Mouse (Mus musculus) left cerebral cortex, postnatal 4 days (tissue): ENCODE results near the gene Kcna7. TPM values are rescaled to one million over a fixed set of nuclear protein-coding genes. Genes with fewer than 3 reads are reported as not detected.
"Not testable (repeated sequence)": the region's sequence is repeated elsewhere in the genome, so short reads cannot be mapped to it uniquely, and the experiment has no call there.

Experiments
- DNase-seq: peaks from one replicate; pipeline ENCODE4 v3.0.0-alpha.2; 2022
- intact Hi-C: fragments of 180-260 bp; cut with DNase I; formaldehyde crosslinking; loops from one replicate; pipeline ENCODE4 v1.15.1; 2025
- total RNA-seq, 2 experiments: library from RNA; stranded (reverse); gene quantifications; 2 replicates each; pipeline ENCODE4 v1.2.3; 2021

Kcna7 gene
- total RNA-seq, 2 experiments from 2014 or later = 0.16 TPM; not detected in 1

DNA sequence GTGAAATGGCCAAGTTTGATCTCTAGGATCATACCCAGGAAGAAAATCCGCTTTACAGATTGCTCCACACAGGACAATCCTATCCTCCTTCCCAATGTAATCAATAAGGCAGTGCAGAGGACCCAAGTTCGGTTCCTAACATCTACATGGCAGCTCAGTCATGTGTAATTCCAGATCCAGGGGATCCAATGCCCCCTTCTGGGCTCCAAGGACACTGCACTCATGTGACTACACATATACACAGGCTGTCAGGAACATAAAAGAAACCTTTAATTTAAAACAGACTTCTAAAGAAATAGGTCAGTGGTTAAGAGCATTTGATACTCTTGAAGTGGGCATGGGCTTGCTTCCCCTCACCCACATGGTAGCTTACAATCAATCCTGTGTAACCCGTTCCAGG is 19.4 kb upstream of the Kcna7 start:
- intact Hi-C loops = no loop called here
- no peak for DNase-seq

DNA sequence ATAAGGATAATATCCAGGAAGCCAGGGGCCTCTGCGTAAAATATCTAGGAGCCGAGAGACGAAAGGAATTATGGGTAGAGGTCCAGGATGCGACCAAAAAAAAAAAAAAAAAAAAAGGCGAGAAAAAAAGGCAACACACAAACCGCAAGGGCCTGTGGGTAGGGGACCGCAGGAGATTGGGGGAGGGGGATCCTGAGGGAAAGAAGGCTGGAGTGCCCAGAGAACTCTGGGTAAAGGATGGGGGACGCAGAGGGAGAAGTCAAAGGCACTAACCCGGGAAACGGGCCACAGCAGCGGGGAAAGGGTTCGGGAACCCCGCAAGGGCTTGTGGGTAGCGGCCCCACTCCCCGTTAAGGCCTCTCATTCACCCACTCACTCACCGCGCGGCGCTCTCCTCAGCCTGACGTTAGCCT is 10.3 kb upstream of the Kcna7 start:
- DNase-seq = peak; percentile 73
- intact Hi-C loops = no loop called here

DNA sequence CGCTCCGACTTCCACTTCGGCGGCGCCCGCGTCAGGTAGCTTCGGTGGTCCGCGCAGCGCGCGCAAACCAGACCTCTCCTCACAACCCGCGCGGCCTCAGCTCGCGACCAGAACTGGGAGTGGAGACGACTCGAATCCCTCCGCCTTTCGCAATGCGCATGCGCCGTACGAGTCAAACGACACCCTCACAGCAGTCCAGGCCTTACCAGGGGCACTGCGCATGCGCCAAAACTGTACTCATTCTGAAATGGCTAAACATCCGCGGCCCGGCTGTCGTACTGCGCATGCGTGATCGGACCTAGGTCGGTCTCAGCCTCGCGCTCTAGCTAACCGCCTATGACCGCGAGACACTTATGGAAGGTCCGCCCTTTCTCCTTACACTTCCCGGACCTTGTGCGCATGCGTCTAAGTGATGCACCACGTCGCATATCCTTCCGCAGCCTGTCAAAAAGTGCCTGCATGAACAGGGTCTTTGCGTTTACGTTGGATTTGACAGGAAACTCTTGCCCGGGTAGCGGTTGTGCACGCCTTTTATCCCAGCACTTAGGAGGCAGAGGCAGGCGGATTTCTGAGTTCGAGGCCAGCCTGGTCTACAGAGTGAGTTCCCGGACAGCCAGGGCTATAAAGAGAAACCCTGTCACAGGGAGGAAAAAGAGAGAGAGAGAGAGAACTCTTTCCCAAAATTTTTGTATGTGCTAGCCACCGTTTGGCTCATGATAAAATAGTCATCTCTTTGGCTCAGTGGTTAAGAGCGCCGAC is 9.7 kb upstream of the Kcna7 start, which contains the start of gene Snrnp70:
TSS of gene Snrnp70 (minus strand) at position 165 of the 759 bp plus-strand sequence.
- intact Hi-C loops = no loop called here
- peak; percentile 100 for DNase-seq

DNA sequence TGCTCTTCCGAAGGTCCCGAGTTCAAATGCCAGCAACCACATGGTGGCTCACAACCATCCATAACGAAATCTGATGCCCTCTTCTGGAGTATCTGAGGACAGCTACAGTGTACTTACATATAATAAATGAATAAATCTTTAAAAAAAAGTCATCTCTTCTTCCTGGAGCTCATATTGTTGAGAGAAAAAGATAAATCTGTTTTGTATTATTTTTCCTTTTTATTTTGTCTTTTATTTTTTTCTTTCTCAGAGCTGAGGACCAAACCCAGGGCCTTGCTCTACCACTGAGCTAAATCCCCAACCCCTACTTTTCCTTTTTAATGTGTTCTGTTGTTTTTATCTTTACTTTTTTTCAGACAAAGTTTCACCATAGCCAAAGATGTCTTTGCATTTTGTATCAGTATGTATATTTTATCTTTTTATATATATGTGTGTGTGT is 9.1 kb upstream of the Kcna7 start:
- intact Hi-C loops, DNase-seq: not testable (repeated sequence)

DNA sequence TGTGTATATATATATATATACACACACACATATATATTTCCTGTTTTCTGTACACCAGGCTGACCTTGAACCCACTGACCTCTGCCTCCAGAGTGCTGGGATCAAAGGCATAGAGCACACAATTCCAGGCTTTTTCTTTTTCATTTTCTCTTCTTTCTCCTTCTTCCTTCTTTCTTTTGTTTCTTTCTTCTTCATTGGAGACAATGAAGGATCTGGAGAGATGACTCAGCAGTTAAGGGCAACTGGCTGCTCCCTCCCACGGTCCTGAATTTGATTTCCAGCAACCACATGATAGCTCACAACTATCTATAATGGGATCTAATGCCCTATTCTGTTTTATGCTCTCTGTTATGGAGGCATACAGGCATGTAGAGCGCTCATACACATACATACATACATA is 8.7 kb upstream of the Kcna7 start:
- intact Hi-C loops = no loop called here
- no peak for DNase-seq

DNA sequence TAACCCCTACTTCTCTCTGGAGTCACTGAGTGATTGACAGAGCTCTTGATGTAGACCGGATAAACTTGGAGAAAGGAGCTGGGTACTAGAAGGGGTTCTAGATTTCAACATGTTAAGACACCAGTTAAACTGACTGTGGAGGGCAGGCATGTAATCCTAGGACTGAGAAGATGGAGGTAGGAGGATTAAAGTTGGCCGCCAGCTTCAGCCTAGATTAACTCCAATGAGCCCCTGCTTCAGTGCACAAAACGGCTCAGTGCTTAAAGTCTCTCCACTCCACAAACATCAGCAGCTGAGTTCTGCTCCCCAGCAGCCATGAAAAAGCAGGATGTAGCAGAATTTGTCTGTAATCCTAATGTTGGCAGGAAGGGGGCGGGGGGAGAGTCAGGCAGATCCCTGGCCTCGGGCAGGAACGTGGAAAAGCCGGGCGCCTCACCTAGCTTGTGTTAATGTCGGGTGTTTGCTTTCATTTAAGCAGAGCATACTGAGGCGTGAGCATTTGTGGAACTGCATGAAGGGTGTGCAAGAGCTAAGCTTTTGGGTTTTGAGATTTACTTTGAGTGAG is 3.9 kb upstream of the Kcna7 start:
- intact Hi-C loops = no loop called here
- DNase-seq = no peak

DNA sequence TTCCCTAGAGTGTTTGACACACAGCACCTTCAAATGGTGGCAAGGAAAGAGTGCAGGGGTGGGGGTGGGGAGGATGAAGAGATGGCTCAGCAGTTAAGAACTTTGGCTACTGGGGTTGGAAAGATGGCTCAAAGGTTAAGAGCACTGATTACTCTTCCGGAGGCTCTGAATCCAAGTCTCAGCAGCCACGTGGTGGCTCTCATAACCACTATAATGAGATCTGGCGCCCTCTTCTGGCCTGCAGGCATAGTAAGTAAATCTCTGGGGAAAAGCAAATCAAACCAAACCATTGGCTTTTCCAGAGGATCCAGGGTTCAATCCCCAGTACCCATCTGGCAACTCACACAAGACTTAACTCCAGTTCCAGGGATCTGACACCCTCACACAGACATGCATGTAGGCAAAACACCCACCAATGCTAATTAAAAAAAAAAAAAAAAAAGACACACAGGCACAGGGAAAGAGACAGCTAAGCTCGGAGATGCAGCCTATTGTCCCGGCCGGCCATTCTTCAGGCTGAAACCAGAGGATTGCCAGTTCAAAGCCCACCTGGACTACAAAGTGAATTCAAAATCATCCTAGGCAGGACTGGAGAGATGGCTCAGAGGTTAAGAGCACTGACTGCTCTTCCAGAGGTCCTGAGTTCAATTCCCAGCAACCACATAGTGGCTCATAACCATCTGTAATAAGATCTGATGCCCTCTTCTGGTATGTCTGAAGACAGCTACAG is 1.8 kb upstream of the Kcna7 start:
- DNase-seq = peak; percentile 73

DNA sequence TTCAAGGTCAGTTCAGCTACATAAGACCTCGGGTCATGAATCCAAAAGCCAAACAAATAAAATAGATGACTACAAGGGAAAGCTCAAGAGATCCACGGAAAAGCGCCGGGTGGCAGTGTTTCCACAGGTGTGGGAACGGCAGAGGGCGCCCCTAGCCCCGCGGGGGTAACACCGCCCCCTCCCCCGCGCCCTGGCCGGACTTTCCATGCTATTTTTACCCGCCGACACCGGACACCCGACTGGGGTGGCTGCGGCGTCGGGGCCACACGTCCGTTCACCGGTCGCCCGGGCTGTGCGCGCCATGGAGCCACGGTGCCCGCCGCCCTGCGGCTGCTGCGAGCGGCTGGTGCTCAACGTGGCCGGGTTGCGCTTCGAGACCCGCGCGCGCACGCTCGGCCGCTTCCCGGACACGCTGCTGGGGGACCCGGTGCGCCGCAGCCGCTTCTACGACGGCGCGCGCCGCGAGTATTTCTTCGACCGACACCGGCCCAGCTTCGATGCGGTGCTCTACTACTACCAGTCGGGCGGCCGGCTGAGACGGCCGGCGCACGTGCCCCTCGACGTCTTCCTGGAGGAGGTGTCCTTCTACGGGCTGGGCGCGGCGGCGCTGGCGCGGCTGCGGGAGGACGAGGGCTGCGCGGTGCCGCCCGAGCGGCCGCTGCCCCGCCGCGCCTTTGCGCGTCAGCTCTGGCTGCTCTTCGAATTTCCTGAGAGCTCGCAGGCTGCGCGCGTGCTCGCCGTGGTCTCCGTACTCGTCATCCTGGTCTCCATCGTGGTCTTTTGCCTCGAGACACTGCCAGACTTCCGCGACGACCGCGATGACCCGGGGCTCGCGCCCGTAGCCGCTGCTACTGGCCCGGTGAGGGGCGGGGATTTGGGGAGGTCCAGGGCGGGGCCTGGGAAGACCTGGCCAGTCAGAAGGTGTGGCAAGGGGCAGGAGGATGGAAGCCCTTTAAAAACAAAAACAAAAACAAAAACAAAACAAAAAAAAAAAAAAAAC is 1.0 kb downstream of the Kcna7 start:
- intact Hi-C loops = no loop called here
- no peak for DNase-seq

More for the DNA sequence above, 1.8 kb upstream of the Kcna7 start:
- intact Hi-C loops = no loop called here

DNA sequence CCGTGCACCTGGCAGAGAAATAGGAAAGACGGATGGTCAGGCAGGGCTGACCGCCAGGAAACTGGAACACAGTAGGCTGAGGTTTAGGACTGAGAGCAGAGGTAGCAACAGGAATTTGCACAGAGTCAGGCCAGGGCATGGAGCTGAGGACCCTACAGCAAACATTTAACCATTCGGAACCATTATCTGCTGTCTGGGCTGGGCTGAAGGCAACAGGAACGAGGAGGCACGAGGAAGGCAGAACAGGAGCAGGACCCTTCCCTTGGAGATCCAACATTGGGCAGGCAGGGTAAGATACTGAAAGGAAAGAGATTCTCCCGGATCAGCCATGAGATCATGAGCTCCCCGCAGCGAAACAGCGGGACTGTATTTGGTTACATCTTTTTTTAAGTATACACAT is 2.4 kb downstream of the Kcna7 start:
- intact Hi-C loops = no loop called here

DNA sequence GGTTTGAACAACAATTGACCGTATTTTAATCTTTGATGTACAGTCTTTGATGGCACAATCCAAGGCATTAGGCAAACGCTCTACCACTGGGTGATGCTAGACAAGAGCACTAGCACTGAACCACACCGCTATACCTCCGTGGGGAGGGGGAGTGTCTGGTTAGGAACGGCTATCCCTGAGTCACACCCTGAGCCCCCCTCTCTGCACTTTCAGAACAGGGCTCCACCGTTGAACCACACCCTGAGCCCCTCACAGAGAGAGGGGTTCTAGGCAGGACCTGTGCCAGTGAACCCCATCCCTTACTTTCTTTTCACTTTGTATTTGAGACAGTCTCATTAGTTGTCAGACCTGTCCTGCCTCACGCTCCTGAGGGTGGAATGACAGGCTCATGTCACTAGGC is 2.9 kb downstream of the Kcna7 start:
- intact Hi-C loops = no loop called here
- DNase-seq = no peak

More for the DNA sequence above, 2.4 kb downstream of the Kcna7 start:
- DNase-seq = no peak

DNA sequence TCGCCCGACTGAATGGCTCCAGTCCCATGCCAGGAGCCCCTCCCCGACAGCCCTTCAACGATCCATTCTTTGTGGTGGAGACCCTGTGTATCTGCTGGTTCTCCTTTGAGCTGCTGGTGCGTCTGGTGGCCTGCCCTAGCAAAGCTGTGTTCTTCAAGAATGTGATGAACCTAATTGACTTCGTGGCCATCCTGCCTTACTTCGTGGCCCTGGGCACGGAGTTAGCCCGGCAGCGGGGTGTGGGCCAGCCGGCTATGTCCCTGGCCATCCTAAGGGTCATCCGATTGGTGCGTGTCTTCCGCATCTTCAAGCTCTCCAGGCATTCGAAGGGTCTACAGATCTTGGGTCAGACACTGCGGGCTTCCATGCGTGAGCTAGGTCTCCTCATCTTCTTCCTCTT is 3.5 kb downstream of the Kcna7 start:
- DNase-seq = no peak
- intact Hi-C loops = no loop called here

DNA sequence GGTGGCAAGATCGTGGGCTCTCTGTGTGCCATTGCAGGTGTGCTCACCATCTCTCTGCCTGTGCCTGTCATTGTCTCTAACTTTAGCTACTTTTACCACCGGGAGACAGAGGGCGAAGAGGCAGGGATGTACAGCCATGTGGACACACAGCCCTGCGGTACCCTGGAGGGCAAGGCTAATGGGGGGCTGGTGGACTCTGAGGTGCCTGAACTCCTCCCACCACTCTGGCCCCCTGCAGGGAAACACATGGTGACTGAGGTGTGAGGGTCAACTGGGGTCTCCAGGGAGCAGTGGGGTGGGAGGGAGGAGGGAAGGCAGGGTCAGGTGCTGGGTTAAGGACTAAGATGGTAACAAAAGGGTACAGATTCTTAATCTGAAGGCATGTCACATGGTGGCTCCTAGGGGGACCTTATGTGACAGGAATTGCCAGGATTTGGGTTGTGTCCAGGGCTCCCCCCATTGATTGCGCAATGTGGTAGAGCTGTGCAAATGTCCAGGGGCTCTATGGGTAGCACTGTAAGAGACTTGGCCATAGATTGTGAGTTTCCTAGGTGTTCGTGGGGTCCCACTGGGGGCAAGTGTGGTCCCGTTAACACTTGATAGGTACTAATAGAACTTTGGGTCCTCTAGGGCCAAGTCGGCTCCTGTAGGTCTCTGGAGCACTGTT is 4.2 kb downstream of the Kcna7 start:
- intact Hi-C loops = no loop called here
- DNase-seq = no peak

DNA sequence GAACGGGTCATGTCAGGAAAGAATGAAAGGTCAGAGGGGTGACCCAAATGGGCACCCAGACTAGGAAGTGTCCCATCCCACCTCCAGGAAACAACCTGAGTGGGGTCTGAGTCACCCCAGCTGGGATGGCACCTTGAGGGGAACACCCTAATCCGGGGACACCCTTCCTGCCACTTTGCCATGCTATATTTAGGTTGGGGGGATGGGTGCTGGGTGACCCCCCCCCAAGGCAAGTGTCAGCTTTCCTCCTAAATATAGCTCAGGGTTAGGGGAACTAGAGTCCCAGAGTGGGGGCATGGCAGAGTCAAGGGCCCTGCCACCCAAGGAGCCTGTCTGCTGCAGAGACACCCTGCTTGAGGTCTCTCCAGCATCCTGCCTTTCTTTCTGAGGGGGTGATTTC is 7.0 kb downstream of the Kcna7 start:
- intact Hi-C loops = no loop called here
- DNase-seq = no peak

DNA sequence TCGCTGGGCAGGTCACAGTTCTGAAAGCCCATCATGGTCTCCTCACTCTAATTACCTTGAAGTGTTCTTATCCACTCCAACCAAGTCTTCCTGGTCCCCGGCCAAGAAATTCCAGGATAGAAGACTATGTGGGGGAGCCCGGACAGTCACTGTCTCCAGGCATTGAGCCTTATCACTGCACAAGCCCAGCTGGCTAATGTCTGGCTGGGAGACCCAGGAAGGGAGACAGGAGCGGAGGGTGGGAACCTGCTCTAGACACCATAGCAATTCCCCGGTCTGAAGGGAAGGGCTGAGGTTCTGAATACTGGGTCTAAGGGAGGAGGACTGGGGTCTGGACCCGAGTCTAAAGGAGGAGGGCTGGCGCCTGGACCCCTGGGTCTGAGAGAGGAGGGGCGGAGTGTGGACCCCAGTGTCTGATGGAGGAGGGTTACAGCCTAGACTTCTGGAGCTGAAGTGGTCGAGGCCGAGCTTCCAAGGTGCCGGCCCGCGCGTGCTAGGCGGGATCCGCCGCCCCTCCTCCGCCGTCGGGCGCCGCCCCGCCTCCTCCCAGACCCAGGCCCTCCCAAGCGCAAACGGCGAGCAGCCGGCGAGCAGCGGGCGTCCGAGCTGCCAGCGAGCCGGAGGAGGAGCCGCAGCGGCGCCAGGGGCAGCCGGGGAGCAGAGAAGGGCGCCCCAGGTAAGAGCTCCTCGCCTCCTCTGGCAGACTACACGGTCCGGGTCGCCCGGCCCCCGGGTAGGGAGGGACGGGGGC is 7.8 kb downstream of the Kcna7 start, which contains the start of gene Ntf5:
TSS of gene Ntf5 (plus strand) at position 583 of the 751 bp plus-strand sequence.
- intact Hi-C loops = no loop called here
- no peak for DNase-seq

DNA sequence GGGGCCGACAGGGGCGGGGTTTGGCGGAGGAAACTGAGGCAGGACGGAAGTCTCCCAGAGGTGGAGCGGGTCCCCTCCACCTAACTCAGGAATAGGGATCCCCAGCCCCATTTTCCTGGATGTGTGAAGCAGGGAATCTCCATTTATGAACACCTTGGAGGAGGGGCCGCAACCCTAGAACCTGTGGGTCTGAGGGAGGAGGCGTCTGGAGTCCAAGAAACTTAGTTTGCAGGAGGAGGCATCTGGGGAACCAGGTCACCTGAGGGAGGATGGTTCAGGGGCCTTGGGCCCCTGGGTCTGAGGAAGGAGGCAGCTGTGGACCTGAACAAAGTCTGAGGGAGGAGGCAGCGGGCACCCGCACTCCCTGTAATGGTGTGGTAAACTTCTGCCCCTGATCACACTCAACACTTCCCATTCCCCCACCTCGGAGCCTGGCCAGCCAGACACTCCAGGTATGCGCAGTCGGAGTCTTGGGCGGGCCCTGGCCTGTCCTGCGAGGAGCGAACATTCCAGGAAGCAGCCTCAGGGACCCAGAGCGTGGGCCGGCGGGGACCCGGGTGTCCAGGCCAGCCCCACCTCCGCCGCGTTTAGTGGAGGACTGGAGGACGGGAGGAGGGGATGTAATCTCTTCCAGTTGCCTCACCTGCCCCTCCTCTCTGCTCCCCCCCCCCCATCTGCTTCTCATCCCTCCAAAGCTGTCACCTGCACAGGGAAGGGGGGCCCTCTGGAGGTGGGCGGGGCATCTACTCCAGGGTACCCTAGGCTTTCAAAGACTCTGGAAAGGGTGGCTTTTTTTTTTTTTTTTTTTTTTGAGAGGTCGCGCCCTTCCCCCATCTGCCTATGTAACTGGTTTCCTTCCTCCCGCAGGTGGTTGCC is 8.6 kb downstream of the Kcna7 start:
- no peak for DNase-seq
- intact Hi-C loops = no loop called here

DNA sequence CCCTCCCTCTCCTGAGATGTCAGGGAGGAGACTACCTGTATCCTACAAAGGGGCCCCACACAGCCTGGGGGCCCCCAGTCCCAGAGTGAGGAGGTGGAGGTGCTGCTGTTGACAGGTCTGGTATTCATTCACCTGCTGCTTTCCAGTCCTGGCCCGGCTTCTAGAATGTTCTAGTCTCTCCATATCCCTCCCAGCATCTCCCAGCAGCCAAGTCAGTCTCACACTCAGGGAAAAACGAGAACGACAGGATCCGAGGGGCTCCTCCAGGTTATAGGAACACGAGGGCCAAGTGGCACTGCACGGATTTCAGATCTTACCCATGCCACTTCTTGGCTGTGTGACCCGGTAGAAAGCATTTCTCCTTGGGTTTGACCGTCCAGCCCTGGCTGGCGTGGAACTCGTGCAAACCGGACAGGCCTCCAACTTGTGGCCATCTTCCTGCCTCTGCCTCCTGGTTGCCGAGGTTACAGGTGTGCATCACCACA is 9.3 kb downstream of the Kcna7 start:
- DNase-seq = no peak
- intact Hi-C loops = no loop called here

DNA sequence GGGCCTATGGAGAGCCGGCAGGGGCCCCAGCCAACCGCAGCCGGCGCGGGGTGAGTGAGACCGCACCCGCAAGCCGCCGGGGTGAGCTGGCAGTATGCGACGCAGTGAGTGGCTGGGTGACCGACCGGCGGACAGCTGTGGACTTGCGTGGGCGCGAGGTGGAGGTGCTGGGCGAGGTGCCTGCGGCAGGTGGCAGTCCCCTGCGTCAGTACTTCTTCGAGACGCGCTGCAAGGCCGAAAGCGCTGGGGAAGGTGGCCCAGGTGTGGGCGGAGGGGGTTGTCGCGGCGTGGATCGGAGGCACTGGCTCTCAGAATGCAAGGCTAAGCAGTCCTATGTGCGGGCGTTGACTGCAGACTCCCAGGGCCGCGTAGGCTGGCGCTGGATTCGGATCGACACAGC is 10.2 kb downstream of the Kcna7 start:
- intact Hi-C loops = no loop called here
- no peak for DNase-seq

DNA sequence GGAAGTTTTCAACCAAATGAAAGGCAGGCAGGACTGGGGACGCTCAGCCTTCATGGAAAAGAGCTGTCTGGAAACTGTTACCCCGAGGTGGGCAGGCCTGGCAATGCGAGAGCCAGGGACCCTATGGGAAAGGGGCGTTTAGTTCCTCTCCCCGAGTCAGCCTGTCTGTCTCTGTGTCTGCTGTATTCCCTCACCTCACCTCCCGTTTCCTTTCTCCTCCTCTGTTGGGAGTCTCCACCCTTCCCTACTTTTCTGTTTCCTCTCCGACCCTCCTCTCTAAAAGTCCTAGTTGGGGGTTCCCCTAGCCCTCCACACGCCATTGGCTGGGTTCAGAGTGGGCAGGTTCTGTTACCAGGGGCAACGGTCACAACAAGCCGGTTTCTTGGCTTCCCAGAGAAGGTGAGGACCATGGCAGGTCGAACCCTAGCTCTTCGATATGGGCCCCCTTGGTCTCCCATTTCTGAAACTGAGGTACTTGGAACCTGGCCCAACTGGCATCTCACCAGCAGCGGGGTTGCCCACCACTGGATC is 12.6 kb downstream of the Kcna7 start:
- intact Hi-C loops = no loop called here
- DNase-seq = no peak
